Mouse (Mus musculus) adrenal gland, adult (tissue): ENCODE data around the gene Slc39a11.
A peak's percentile ranks its signal among the peaks of the same experiment; 100 is the strongest.

Source experiments
- DNase-seq, 2 experiments: peaks; one replicate each; pipeline ENCODE4 v3.0.0; 2022 to 2023; ENCODE audit warnings: low spot score in 1 of 2; ENCODE audit not compliant: inconsistent age in 2 of 2

The Slc39a11 gene

DNA sequence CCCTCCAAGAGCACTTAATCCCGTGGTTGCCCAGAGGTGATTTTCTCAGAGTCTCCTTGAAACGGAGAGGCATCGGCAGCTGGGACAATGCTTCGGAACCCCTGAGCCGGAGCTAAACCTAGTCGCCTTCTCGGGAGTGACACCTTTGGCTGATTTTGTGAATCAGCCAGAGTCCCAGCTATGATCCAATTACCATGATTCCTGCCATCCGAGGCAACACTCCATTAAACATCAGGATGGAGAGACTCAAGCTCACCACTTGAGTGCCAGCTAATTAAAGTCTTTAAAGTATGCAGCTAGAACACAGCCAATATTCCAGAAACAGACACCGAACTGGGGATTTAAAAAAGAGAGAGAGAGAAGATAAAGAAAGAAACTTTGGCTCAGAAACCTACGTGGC lies 136.9 kb downstream of the Slc39a11 start:
- no peak for DNase-seq

DNA sequence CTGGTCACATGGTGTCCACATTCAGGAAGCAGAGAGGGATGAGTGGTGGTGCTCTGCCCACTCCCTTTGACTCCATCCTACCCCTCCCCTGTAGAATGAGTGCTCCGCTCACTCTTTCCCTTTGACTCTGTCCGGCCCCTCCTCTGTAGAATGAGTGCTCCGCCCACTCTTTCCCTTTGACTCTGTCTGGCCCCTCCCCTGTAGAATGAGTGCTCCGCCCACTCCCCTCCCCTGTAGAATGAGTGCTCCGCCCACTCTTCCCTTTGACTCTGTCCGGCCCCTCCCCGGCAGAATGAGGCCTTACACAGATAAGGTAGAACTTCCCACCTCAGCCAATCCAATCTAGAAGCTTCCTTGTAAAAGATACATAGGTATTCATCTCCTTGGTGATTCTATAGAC lies 137.7 kb downstream of the Slc39a11 start:
- no peak for DNase-seq

DNA sequence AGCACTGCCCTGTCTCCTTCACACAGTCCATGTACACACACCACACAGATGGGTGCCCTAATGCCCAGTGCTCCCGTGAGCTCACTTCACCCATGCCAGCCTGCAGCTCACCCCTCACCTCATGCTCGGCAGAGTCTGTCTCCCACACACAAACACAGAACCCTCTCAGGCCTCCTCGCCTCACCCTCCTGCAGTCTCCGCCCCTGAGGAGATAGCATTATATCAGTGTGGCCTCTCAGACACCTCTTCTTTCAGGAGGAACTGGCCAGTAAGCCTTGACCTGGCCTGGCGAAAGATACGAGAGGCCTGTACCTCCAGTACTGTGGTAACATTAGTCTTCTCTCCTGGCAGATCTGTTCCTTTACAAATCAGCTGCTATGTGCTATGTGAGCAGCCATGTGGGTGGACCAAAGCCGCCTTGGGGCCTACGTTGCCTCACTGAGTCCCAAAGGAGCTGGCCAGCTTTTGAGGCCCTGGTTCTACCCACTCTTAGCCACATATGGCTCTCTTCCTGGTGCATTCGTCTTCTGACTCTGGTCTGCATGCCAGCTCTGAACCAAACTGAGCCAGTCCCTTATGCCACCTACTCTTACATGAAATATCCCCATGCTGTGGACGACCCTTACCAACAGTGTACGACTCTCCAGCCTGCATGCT lies 138.8 kb downstream of the Slc39a11 start:
- DNase-seq = no peak

DNA sequence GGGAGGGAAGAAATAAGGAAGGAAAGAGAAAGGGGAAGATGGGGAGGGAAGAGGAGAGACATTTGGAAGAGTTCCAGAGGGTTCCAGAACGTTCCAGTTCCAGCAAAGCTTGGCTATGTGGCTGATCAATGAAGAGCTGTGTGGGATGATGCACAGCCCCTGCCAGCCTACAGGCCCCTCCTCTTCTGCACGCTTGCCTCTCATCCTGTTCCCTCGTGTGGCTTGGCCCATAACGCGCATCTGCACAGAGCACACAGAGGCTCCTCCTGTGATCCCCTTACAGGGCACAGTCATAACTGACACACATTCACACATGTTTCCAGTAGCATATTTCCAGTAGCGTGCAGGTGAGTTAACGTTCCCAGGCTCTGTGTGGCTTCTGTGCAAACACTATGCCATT lies 139.6 kb downstream of the Slc39a11 start:
- DNase-seq = no peak

DNA sequence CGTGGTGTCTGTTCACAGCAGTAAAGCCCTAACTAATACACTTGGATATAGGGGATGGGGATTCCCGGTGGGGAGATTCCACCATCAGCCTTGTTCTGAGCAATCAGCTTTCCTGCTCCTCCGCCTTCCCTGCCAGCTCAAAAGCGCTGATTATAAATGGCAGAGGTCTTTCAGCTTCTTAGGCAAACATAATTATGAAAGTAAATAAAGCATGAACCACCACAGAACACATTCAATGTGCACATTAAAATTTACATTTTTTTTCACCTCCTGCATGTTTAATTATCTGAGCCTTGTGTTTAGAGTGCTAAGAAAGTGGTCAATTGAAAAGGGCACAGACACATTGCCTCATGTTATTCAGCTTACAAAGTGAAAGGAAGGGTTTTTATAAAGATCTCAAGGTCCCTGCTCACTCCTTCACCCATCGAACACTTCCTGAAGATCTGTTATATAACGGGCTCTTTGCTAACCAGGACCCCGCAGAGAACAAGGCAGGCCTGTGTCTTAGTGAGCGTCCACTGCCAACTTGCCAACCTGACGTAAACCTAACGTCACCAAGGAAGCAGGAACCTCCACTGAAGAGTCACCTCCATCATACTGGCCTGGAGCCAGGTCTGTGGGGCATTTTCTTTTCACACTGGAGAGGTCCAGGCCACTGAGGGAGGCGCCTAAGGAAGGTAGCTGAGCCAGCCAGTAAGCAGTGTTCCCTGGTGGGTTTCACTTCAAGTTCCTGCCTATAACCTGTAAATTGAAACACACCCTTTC lies 142.0 kb downstream of the Slc39a11 start:
- DNase-seq = peak; percentile 11 to 32

DNA sequence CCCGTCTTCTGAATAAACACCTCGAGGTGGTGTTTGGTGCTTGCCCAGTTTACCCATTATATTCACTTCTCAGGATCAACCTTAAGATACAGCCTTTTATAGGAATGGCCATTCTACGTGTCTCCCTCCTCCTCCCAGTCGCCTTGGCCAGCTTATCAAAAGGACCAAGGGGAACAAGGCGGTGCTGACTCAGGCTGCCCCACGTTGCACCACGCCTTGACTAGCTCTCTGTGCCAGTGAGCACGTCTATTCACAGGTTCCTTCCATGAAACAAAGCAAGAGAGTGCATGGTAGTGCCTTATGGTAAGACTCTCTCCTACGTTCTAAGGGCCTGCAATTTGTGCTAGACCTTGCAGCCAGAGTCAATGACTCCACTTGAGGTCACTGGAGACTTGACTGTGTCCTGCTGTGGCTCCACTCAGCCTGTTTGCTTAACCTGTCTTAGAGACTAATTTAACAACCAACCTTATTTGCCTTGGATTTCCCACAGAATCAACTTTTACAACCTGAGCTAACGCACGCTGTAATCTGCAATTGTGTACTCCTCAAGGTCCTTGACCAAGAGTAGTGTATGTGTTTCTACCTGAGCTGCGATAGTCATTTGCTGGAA lies 144.2 kb downstream of the Slc39a11 start:
- DNase-seq = no peak

DNA sequence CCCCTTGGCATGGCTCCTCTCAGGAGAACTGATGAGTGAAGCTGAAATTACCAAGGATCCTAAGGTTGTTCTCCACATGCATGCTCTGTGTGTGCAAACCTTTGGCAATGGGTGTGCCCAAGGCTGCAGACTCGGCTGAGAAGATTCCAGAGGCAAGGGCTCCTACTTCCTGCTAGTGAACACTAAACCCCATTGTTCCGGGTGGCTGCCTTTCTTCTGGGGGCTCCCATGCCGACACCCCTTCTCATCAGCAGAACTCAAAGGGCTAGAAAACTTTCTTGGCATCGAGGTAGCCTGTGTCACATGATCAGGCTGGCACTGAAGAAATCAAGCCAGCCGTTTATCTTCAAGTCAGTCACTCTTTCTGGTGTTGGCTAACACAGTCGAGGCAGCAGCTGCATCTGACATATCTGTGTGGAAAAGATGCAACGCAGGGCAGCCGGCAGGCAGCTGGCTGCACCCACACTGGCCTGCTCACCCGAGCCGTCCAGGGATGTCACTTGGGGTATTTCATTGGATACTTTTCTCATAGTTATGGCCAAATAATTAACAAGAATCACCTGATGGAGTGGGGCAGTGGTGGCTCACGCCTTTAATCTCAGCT lies 145.3 kb downstream of the Slc39a11 start:
- DNase-seq = no peak

DNA sequence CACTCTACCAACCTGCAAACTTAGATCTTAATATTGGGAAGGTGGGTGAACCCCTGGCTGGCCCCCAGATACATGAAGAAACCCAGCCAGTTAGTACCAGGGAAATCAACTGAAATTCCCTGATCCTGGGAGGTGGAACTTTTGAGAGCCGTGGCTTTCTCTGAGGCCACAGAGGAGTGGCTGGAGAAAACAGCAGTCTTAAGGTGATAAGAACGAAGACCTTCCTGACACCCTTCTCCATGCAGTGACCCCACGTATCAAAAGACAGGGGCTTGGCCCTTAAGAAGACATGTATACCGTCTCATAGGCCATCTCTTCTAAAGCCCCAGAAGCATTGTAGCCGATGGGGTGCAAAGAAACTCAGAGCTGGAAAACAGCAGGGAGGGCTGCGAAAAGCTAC lies 146.9 kb downstream of the Slc39a11 start:
- no peak for DNase-seq

DNA sequence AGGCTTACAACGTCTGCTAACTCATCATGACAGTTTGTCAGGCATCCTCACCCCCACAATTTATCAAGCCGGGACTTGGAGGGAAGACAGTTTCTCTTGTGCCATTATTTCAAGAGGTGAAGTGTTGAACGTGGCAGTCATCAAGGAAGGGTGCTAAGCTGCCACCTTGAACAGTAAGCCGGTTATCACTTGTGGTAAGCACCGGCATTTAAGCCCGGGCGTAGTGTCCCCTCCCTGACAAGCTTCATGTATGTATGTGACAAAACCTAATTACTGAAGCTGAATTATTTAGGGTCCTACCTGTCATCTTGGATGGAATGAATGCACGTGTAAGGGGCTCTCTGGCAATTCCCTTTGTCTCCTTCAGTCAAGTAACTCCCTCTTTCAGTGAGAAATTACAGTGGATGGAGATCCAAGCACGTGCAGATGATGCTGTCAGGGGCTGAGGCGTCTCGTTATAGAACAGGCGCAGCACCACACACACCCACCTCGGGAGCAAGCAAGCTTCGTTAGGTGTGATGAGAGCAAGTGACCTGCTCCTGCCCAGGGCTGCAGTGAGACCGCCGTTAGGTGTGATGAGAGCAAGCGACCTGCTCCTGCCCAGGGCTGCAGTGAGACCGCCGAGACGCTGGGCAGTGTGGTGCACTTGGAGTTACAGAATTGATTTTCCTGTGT lies 149.1 kb downstream of the Slc39a11 start:
- no peak for DNase-seq

DNA sequence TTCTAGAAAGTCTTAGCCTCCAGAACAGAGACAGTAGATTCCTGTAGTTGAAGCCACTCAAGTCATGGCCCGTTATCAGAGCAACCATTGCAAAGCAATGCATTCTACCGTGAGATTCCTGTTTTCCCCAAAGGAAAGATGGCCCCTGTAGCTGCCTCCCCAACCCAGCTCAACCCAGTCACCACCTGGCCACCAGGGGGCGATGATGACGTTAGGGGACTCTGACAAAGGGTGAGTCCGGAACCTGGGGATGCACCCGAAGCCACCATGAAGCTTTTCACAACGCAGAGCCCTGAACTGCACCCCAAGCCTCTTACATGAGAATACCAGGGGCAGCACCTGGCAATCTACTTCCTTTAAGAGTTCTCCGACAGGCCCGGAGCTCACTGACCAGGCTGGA lies 151.0 kb downstream of the Slc39a11 start:
- peak; percentile 57 to 80 for DNase-seq

DNA sequence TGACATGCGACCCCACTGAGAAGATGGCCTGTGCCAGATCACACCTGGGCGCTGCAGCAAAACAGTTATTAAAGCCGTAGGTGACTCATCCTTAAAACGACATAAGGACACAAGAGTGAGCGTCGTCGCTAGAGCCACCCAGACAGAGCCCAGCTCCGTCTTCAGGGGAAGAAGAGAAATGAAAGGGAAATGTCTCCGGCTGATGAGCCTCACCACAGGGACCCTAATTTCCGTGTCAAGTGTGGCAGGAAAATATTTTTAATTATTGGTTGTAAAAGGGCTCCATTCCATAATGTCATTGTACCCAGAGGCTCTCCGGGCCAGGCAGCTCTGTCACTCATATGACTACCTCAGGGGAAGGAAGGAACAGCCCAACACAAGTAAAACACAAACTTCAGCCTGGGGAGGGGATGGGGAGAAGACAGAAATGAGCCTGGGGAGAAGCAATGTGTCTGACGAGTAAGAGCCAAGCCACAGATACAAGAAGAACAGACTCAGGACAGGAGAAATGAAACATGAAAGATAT lies 155.8 kb downstream of the Slc39a11 start:
- no peak for DNase-seq

DNA sequence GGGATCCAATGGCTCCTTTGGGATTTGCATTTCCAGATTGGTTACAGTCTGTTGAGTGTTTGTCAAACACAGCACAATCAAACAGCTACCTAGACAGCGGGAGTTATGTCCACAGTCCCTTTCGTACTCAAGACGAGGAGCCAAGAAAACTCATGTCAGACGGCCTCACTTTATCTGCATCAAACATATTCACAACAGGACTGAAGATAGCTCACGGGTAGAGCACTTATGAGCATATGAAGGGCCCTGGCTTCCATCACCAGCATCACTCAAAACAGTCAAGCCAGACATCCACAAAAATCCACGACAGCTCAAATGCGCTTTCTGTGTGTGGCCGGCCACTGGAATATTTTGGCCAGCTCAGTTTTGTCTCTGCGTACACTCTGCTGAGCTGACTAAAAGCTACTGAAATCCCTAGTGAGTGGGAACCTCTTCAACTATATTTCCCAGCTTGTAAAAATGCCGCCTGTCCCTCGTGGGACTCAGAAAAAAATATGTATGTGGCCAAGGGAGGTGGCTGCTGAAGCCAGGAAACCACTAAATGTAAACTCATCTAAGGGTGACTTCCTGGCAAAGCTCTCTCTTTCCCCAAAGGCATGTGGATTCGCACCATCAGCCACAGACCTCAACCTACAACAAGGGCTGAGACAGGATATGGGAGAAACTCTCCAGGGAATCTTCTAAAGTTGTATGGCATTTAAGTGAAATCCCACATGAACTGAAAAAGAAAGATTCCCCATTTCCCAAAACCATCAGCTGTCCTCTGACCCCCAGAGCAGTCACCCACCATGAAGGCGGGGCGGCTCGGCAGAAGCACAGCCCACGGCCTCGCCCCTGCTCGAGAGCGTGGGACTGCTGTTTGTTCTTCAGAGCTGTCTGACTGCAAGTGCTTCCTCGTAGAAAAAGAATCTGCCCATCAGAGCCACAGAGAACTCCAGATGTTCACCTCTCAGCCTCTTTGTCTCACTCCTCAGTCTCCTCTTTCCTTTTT lies 159.1 kb downstream of the Slc39a11 start:
- DNase-seq = no peak

DNA sequence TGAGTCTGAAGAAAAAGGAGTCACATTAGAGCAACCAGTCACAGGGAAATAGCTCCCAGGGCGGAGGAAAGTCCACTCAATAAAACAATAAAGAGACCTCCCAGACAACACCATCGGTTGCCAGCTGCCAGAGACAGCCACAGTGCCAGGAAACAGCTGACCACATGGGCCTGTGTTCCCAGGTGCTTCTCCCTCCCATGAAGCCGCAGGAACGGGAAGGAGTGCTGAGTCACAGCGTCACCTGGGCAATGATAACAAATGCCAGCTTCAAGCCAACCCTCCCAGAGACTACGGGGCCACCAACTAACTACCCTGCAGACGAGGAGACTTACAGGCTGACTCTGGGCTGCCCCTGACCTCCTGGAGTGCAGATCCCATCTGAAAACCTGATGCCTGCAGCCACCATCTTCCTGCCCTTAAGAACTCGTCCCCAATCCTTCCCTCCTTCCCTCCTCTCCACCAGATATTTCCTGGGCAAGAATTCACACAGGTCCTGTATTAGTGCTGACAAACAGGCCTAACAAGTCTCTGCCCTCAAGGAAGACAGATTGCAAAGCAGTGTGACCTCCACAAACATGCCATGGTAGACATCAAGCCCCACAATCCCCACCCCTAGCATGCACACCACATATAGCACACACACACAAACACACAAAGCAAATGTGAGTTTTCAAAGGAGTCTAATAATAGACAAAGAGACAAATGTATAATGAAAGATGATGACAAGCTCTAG lies 162.1 kb downstream of the Slc39a11 start:
- DNase-seq = peak; percentile 54 to 61

DNA sequence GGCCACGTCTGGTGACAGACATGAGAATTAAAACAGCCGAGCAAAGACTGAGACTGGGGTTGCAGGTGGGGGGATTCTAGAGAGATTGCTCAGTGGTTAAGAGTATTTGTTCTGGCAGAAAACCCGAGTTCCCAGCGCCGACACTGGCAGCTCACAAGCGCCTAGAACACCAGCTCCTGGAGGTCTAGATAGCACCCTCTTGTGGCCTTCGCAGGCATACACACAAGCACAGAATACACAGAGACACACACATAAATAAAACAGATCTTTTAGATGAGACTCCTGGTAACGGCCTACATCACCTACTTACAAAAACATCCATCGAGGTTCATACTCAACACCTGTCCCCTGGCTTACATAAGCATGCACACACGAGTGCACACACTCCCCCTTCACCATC lies 165.8 kb downstream of the Slc39a11 start:
- no peak for DNase-seq

DNA sequence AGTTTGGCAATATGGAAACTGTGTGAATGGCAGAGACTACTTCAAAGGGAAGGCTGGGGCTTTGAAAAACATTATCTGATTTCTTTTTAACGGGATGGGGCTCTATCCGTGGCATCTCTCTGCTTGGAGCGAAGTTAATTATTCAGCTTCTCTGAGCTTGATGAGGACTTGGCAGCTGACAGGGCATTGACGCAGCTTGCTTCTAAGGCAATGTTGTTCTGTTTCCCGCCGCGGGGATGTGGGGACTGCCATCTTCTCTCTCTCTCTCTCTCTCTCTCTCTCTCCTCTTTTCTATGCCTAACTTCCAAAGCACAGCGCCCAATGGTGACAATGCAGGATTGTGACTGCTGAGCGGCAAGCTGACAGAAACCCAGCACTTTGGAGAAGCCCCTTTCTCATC lies 172.3 kb downstream of the Slc39a11 start:
- no peak for DNase-seq

DNA sequence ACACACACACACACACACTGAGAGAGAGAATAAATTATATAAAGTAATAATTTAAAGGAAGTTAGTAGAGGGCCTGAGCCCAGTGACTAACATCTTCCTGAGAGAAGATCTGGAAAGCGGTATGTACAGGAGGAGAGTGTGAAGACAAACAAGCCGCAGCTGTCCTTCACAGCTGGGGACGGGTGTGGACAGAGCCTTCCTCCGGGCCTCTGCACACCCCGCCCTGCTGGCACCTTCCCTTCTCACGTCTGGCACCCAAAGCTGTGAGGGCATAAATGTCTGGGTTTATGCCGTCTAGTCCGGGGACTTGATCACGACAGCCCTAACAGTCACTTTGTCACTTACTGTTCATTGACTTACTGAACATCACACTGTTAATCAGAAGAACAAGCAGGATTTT lies 173.2 kb downstream of the Slc39a11 start:
- DNase-seq = no peak

DNA sequence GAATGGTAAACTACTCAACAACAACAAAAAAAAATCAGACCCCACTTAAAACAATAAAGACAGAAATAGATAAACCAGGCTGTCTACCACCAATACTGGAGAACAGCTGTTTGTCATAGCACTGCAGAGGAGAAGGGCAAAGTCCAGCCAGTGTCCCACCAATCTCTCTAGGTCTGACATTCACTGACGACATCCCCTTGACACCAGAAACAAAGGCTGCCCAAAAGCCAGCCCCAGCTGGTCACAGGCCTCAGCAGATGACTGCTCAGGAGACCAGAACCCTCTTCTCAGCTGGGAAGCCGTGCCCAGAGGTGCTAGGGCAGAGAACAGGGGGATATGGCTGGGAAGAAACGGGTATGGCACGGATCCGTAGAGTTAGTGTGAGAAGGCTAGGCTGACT lies 174.4 kb downstream of the Slc39a11 start:
- DNase-seq = no peak

DNA sequence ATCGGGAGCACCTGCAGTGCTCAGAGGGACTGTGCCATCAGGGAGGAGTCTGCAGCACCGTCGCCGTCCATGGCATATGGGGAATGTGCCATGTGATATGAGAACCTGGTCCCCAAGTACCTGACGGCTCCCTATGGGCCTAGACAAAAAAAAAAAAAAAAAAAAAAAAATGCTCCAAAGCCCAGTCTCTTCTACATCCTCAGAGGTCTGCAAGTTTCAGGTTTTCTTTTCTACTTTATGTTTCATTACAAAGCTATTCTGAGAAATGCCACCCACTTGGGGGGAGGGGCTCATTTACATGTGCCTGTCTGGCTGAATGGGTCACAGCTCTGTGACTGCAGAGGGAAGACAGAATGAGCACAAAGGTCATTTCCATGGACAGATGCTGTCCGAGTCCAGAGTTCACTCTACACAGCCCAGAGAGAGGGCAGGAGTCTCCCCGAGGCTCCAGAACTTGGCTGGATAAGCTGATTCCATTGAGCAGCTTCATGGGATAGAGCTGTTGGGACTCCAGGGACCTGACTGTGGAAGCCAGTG lies 175.8 kb downstream of the Slc39a11 start:
- no peak for DNase-seq

DNA sequence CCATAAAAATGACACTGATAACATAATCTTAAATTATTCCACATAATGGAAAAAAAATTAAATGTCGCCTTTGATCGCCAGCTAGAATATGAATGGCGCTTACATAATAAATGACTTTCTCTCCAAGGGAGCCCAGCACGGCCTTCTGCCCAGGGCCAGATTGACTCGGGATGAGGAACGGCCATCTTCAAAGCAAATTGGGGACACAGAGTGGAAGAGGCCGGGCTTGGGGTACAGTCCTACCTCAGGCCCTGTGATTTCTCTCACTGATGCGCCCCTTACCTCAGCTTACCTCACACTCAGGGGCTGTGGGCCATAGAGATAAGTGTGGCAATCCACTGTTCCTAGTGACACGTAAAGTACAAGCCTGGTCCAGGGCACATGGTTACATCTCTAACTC lies 177.9 kb downstream of the Slc39a11 start:
- peak; percentile 47 to 81 for DNase-seq
